Mouse (Mus musculus) CH12.LX (cell line): ENCODE measurements around the gene Spin1. TPM values are rescaled to one million over a fixed set of nuclear protein-coding genes. Genes with fewer than 3 reads are reported as not detected.

Source experiments
- DNase-seq: peaks from one replicate; pipeline ENCODE4 v3.0.0-alpha.2; 2013; ENCODE audit errors: extremely low read depth
- H3K27ac ChIP-seq: 2 replicates; pipeline ENCODE4 v1.5.1; 2012; ENCODE audit warnings: low read depth, mild to moderate bottlenecking, control low read depth, moderate library complexity; ENCODE audit not compliant: insufficient read depth
- H3K27me3 ChIP-seq: replicated peaks from 2 replicates; pipeline ENCODE3; 2012; ENCODE audit warnings: inconsistent platforms
- H3K36me3 ChIP-seq, 2 experiments: replicated peaks in 1 of 2; 2 replicates each; pipeline versions ENCODE3 to v1.6.1; 2012; ENCODE audit warnings: inconsistent platforms in 1 of 2, low read length in 1 of 2, mild to moderate bottlenecking in 1 of 2, mixed read lengths in 1 of 2, moderate library complexity in 1 of 2; ENCODE audit not compliant: control insufficient read depth in 1 of 2, insufficient read depth in 1 of 2
- H3K4me1 ChIP-seq, 2 experiments: 2 replicates each; pipeline ENCODE4 v1.6.1; 2012; ENCODE audit warnings: inconsistent platforms in 1 of 2, moderate library complexity in 1 of 2; ENCODE audit not compliant: insufficient read depth in 2 of 2, control insufficient read depth in 1 of 2
- H3K4me2 ChIP-seq: 2 replicates; pipeline ENCODE4 v1.6.1; 2012; ENCODE audit warnings: low read depth, mild to moderate bottlenecking, control low read depth; ENCODE audit not compliant: poor library complexity, insufficient read depth, severe bottlenecking
- H3K4me3 ChIP-seq, 3 experiments: fragments of 150-350 bp in 1 of 3; sonication (generic) in 1 of 3; replicated peaks in 1 of 3; 2 replicates each; pipeline versions ENCODE3 to v1.5.1; 2011 to 2012; ENCODE audit warnings: low read depth in 2 of 3, low read length in 2 of 3, mild to moderate bottlenecking in 2 of 3, moderate library complexity in 2 of 3, control low read depth in 1 of 3, improper control_type of control experiment in 1 of 3, inconsistent platforms in 1 of 3, mixed read lengths in 1 of 3; ENCODE audit not compliant: poor library complexity in 1 of 3
- H3K79me2 ChIP-seq: replicated peaks from 2 replicates; pipeline ENCODE4 v1.6.1; 2012; ENCODE audit warnings: mild to moderate bottlenecking, moderate library complexity; ENCODE audit not compliant: control insufficient read depth, poor library complexity, insufficient read depth, severe bottlenecking; ENCODE audit errors: extremely low read depth
- H3K9ac ChIP-seq: 2 replicates; pipeline ENCODE4 v1.6.1; 2012; ENCODE audit warnings: low read depth, mild to moderate bottlenecking, control low read depth, moderate library complexity; ENCODE audit not compliant: insufficient read depth
- H3K9me3 ChIP-seq: replicated peaks from 2 replicates; pipeline ENCODE3; 2012; ENCODE audit warnings: low read length, inconsistent platforms, mixed read lengths
- BHLHE40 ChIP-seq: IDR thresholded peaks from 2 replicates; pipeline ENCODE4 v1.6.1; 2011; ENCODE audit warnings: mild to moderate bottlenecking, low read depth, low read length, improper control_type of control experiment
- CHD2 ChIP-seq: IDR thresholded peaks from 2 replicates; pipeline ENCODE4 v1.6.1; 2011; ENCODE audit warnings: low read length, improper control_type of control experiment
- E2F4 ChIP-seq: IDR thresholded peaks from 2 replicates; pipeline ENCODE4 v1.6.1; 2011; ENCODE audit warnings: low read depth, low read length, improper control_type of control experiment; ENCODE audit not compliant: insufficient replicate concordance
- ELF1 ChIP-seq: IDR thresholded peaks from 2 replicates; pipeline ENCODE4 v1.6.1; 2014; ENCODE audit warnings: low read depth, mild to moderate bottlenecking, inconsistent platforms, low read length, improper control_type of control experiment
- EP300 ChIP-seq: IDR thresholded peaks from 2 replicates; pipeline ENCODE4 v1.6.1; 2011; ENCODE audit warnings: low read length, improper control_type of control experiment
- JUND ChIP-seq: conservative IDR thresholded peaks from 2 replicates; pipeline ENCODE4 v1.6.1; 2011; ENCODE audit warnings: low read depth, low read length, improper control_type of control experiment
- KAT2A ChIP-seq: IDR thresholded peaks from 2 replicates; pipeline ENCODE4 v1.6.1; 2012; ENCODE audit warnings: low read length, improper control_type of control experiment, inconsistent platforms; ENCODE audit not compliant: insufficient replicate concordance
- MAFK ChIP-seq: IDR thresholded peaks from 2 replicates; pipeline ENCODE4 v1.6.1; 2011; ENCODE audit warnings: low read length, improper control_type of control experiment; ENCODE audit not compliant: insufficient replicate concordance
- MAX ChIP-seq: IDR thresholded peaks from 2 replicates; pipeline ENCODE4 v1.6.1; 2011; ENCODE audit warnings: low read length, improper control_type of control experiment
- MXI1 ChIP-seq: IDR thresholded peaks from 2 replicates; pipeline ENCODE4 v1.6.1; 2011; ENCODE audit warnings: mild to moderate bottlenecking, low read depth, low read length, improper control_type of control experiment
- MYC ChIP-seq: IDR thresholded peaks from 2 replicates; pipeline ENCODE4 v1.6.1; 2011; ENCODE audit warnings: low read depth, mild to moderate bottlenecking, improper control_type of control experiment, low read length
- NELFE ChIP-seq: IDR thresholded peaks from 2 replicates; pipeline ENCODE4 v1.6.1; 2011; ENCODE audit warnings: low read depth, low read length, improper control_type of control experiment
- NRF1 ChIP-seq: IDR thresholded peaks from 2 replicates; pipeline ENCODE4 v1.6.1; 2014; ENCODE audit warnings: low read depth, mild to moderate bottlenecking, inconsistent platforms, low read length, improper control_type of control experiment, moderate library complexity
- PAX5 ChIP-seq: IDR thresholded peaks from 2 replicates; pipeline ENCODE4 v1.6.1; 2012; ENCODE audit warnings: low read length, inconsistent platforms, mixed read lengths
- POLR2AphosphoS2 ChIP-seq: IDR thresholded peaks from 2 replicates; pipeline ENCODE4 v1.6.1; 2011; ENCODE audit warnings: low read depth, low read length, improper control_type of control experiment
- RCOR1 ChIP-seq: conservative IDR thresholded peaks from 2 replicates; pipeline ENCODE4 v1.6.1; 2012; ENCODE audit warnings: low read depth, mild to moderate bottlenecking, inconsistent platforms, low read length, improper control_type of control experiment
- SIN3A ChIP-seq: IDR thresholded peaks from 2 replicates; pipeline ENCODE4 v1.6.1; 2012; ENCODE audit warnings: low read length, improper control_type of control experiment, inconsistent platforms
- SMC3 ChIP-seq: IDR thresholded peaks from 2 replicates; pipeline ENCODE4 v1.6.1; 2011; ENCODE audit warnings: low read depth, low read length, improper control_type of control experiment
- TBP ChIP-seq: conservative IDR thresholded peaks from 2 replicates; pipeline ENCODE4 v1.6.1; 2011; ENCODE audit warnings: low read depth, low read length, improper control_type of control experiment
- TCF12 ChIP-seq: IDR thresholded peaks from 2 replicates; pipeline ENCODE4 v1.6.1; 2014; ENCODE audit warnings: low read depth, mild to moderate bottlenecking, inconsistent platforms, low read length, improper control_type of control experiment
- UBTF ChIP-seq: IDR thresholded peaks from 2 replicates; pipeline ENCODE4 v1.6.1; 2012; ENCODE audit warnings: low read depth, mild to moderate bottlenecking, inconsistent platforms, low read length, improper control_type of control experiment, moderate library complexity
- USF2 ChIP-seq: conservative IDR thresholded peaks from 2 replicates; pipeline ENCODE4 v1.6.1; 2011; ENCODE audit warnings: low read depth, low read length, improper control_type of control experiment
- ZMIZ1 ChIP-seq: IDR thresholded peaks from 2 replicates; pipeline ENCODE4 v1.6.1; 2012; ENCODE audit warnings: low read depth, mild to moderate bottlenecking, inconsistent platforms, low read length, improper control_type of control experiment
- dilution Hi-C: fragments of 300-500 bp; cut with MboI; formaldehyde crosslinking; loops from 2 replicates; pipeline ENCODE4 v1.14.3; 2020; ENCODE audit warnings: low sequenced_read_pairs; ENCODE audit not compliant: extremely low pct_unique_long_range_greater_than_20kb, extremely low pct_ligation_motif_present
- in situ Hi-C: fragments of 300-500 bp; cut with MboI; formaldehyde crosslinking; loops from 3 replicates; pipeline ENCODE4 v1.14.3; 2019; ENCODE audit warnings: low sequenced_read_pairs, low pct_ligation_motif_present, low pct_unique_long_range_greater_than_20kb, mixed read lengths
- polyA plus RNA-seq: library from polyadenylated mRNA; unstranded; fragments of >175 nt; gene quantifications from 2 replicates; pipeline ENCODE4 v1.2.1, GENCODE M21; 2012; ENCODE audit warnings: low read depth; ENCODE audit not compliant: insufficient read length
- total RNA-seq, 2 experiments: library from RNA; depleted of rRNA; stranded (reverse); fragments of 300-350 nt in 1 of 2; fragments of >200 nt in 1 of 2; gene quantifications; 2 replicates each; pipeline ENCODE4 v1.2.3; 2012 to 2014

Spin1 gene
- total and polyA plus RNA-seq, 3 experiments = 15.2 to 37.8 (median 25.4) TPM

GRCm38 (mm10) chr13:51156014-51156386, 55.3 kb downstream of the Spin1 start:
- Histone ChIP-seq H3K27me3 (no peaks in the 10 kb centered on the region), H3K9ac (no peak overlapping the region), H3K4me3 (no peak overlapping the region), H3K79me2 (no peaks in the 10 kb centered on the region), H3K4me2 (no peak overlapping the region), H3K36me3 (peaks cover 5 to 46% of the 10 kb centered on the region in 2 experiments), H3K4me1 (peaks cover 0 to 24% of the 10 kb centered on the region in 2 experiments; a peak in 2 of 4 replicates), H3K9me3 (no peaks in the 10 kb centered on the region), H3K27ac (no peak overlapping the region)
- in situ Hi-C loops = no loop called here
- dilution Hi-C loops = no loop called here
- no peak for DNase-seq
- TF ChIP-seq TBP = no peak
- TF ChIP-seq RCOR1 = no peak
- TF ChIP-seq MAX = no peak
- no peak for TF ChIP-seq JUND
- no peak for TF ChIP-seq TCF12
- TF ChIP-seq NRF1 = no peak
- TF ChIP-seq KAT2A = no peak
- TF ChIP-seq EP300 = no peak
- no peak for TF ChIP-seq UBTF
- TF ChIP-seq CHD2 = no peak
- no peak for TF ChIP-seq SIN3A
- no peak for TF ChIP-seq E2F4
- no peak for TF ChIP-seq ELF1
- no peak for TF ChIP-seq SMC3
- TF ChIP-seq MAFK = no peak
- no peak for TF ChIP-seq MYC
- no peak for TF ChIP-seq BHLHE40

- no peak overlapping the region for H3K9ac ChIP-seq
- no peak overlapping the region for H3K4me2 ChIP-seq
- H3K4me1 ChIP-seq = peaks cover 0 to 36% of the 10 kb centered on the region in 2 experiments; a peak in 2 of 4 replicates
- DNase-seq = no peak
- no peaks in the 10 kb centered on the region for H3K27me3 ChIP-seq
- in situ Hi-C loops = no loop called here
- no peaks in the 10 kb centered on the region for H3K9me3 ChIP-seq
- H3K79me2 ChIP-seq = no peaks in the 10 kb centered on the region
- no peak for TF ChIP-seq NRF1
- TF ChIP-seq PAX5 = no peak
- TF ChIP-seq USF2 = no peak
- no peak for TF ChIP-seq E2F4
- no peak for TF ChIP-seq SIN3A
- TF ChIP-seq EP300 = no peak
- TF ChIP-seq ZMIZ1 = no peak
- no peak for TF ChIP-seq TBP
- TF ChIP-seq POLR2AphosphoS2 = no peak
- no peak for TF ChIP-seq MAFK
- TF ChIP-seq NELFE = no peak
- TF ChIP-seq MXI1 = no peak
- no peak for TF ChIP-seq MYC
- H3K36me3 ChIP-seq = peaks cover 5 to 46% of the 10 kb centered on the region in 2 experiments
- H3K27ac ChIP-seq = no peak overlapping the region
- dilution Hi-C loops = no loop called here
- no peak overlapping the region for H3K4me3 ChIP-seq
Observed at GRCm38 (mm10) chr13:51157291-51157690, 56.6 kb downstream of the Spin1 start.
